Mouse (Mus musculus) heart, adult 2 months (tissue): ENCODE measurements around the gene Fgfbp3. TPM values are rescaled to one million over a fixed set of nuclear protein-coding genes. Genes with fewer than 3 reads are reported as not detected.

Source experiments
- DNase-seq, 2 experiments: peaks; one replicate each; pipeline ENCODE4 v3.0.0; 2021
- H3K27ac ChIP-seq: fragments of 200-600 bp; 2 replicates; pipeline ENCODE4 v1.8.1; 2022
- H3K27me3 ChIP-seq: fragments of 200-500 bp; 2 replicates; pipeline ENCODE4 v1.6.1; 2012; ENCODE audit warnings: mild to moderate bottlenecking, low read length, inconsistent platforms, mixed read lengths; ENCODE audit not compliant: control insufficient read depth, insufficient read depth
- H3K36me3 ChIP-seq: fragments of 200-500 bp; 2 replicates; pipeline ENCODE4 v1.6.1; 2012; ENCODE audit warnings: low read length, inconsistent platforms; ENCODE audit not compliant: control insufficient read depth, insufficient read depth
- H3K4me1 ChIP-seq: fragments of 200-500 bp; 2 replicates; pipeline ENCODE4 v1.6.1; 2011; ENCODE audit warnings: low read length; ENCODE audit not compliant: control insufficient read depth, insufficient read depth
- H3K4me3 ChIP-seq: fragments of 200-600 bp; 2 replicates; pipeline ENCODE4 v1.8.1; 2022
- H3K79me2 ChIP-seq: fragments of 200-500 bp; replicated peaks from 2 replicates; pipeline ENCODE4 v1.6.1; 2012; ENCODE audit warnings: mild to moderate bottlenecking, inconsistent platforms, low read length, moderate library complexity, mixed read lengths; ENCODE audit not compliant: control insufficient read depth, insufficient read depth
- H3K9ac ChIP-seq: fragments of 200-500 bp; 2 replicates; pipeline ENCODE4 v1.6.1; 2012; ENCODE audit warnings: low read depth, mild to moderate bottlenecking, control low read depth, inconsistent platforms, low read length, mixed read lengths
- CTCF ChIP-seq: fragments of 200-600 bp; IDR thresholded peaks from 2 replicates; pipeline ENCODE4 v1.8.1; 2022; ENCODE audit warnings: antibody characterized with exemption, mild to moderate bottlenecking, moderate library complexity
- EP300 ChIP-seq: fragments of 200-500 bp; IDR thresholded peaks from 2 replicates; pipeline ENCODE4 v1.6.1; 2011; ENCODE audit warnings: low read depth, low read length, control low read depth; ENCODE audit not compliant: insufficient read depth
- POLR2A ChIP-seq: fragments of 200-500 bp; IDR thresholded peaks from 2 replicates; pipeline ENCODE4 v1.6.1; 2011; ENCODE audit warnings: mild to moderate bottlenecking, low read depth, low read length, control low read depth; ENCODE audit not compliant: insufficient read depth
- whole genome bisulfite sequencing: fragments of 180-500 bp; shearing (Covaris S2); methylation state at CpG from one replicate; pipeline ENCODE4 v1.1.7; 2018; 5-methylcytosine and 5-hydroxymethylcytosine counted together
- intact Hi-C: fragments of 180-260 bp; cut with DNase I; formaldehyde crosslinking; loops from one replicate; pipeline ENCODE4 v1.15.1; 2025
- polyA plus RNA-seq: library from polyadenylated mRNA; depleted of rRNA; stranded (reverse); fragments of >200 nt; gene quantifications from 2 replicates; pipeline ENCODE4 v1.2.3, GENCODE M21; 2012
- total RNA-seq, 2 experiments: library from RNA; stranded (reverse); gene quantifications; 2 replicates each; pipeline ENCODE4 v1.2.3; 2021

Fgfbp3 gene
- total and polyA plus RNA-seq, 3 experiments = 1.3 to 3.1 (median 1.7) TPM

- DNase-seq = no peak
- no peak overlapping the region for H3K27ac ChIP-seq
- H3K36me3 ChIP-seq = no peaks in the 10 kb centered on the region; the same call in 1 of the 2 replicates
- H3K4me3 ChIP-seq = no peak overlapping the region
- TF ChIP-seq POLR2A (no peak), EP300 (no peak)
- intact Hi-C loops = no loop called here
- peaks cover 9% of the 10 kb centered on the region; the same call in 1 of the 2 replicates for H3K79me2 ChIP-seq
- peaks cover 2% of the 10 kb centered on the region for H3K4me1 ChIP-seq
- H3K9ac ChIP-seq = no peak overlapping the region
- no peaks in the 10 kb centered on the region for H3K27me3 ChIP-seq
These were observed 18.6 kb upstream of the Fgfbp3 start for GRCm38 (mm10) chr19:36938008-36938407.

- DNase-seq = no peak
- H3K27me3 ChIP-seq = no peaks in the 10 kb centered on the region
- WGBS = 86% methylated on average over 4 of the region's 4 CpGs
- peaks cover 9% of the 10 kb centered on the region; the same call in 1 of the 2 replicates for H3K79me2 ChIP-seq
- H3K27ac ChIP-seq = no peak overlapping the region
- TF ChIP-seq EP300 (no peak), CTCF (no peak), POLR2A (no peak)
- H3K4me3 ChIP-seq = no peak overlapping the region
- H3K9ac ChIP-seq = no peak overlapping the region
- no peaks in the 10 kb centered on the region; the same call in 1 of the 2 replicates for H3K36me3 ChIP-seq
- intact Hi-C loops = no loop called here
- peaks cover 2% of the 10 kb centered on the region for H3K4me1 ChIP-seq
These were observed 16.9 kb upstream of the Fgfbp3 start for GRCm38 (mm10) chr19:36936285-36936684.

- no peaks in the 10 kb centered on the region; the same call in 1 of the 2 replicates for H3K4me1 ChIP-seq
- no peak for DNase-seq
- H3K4me3 ChIP-seq = no peak overlapping the region
- 56% methylated on average over 2 of the region's 2 CpGs for WGBS
- H3K79me2 ChIP-seq = peaks cover 6% of the 10 kb centered on the region; the same call in 1 of the 2 replicates
- H3K9ac ChIP-seq = no peak overlapping the region
- peaks cover under 1% of the 10 kb centered on the region for H3K36me3 ChIP-seq
- no peak overlapping the region for H3K27ac ChIP-seq
- H3K27me3 ChIP-seq = no peaks in the 10 kb centered on the region
- intact Hi-C loops = no loop called here
- TF ChIP-seq EP300 (no peak), POLR2A (no peak), CTCF (no peak)
These were observed 13.2 kb upstream of the Fgfbp3 start for GRCm38 (mm10) chr19:36932613-36933012.

- DNase-seq = no peak
- no peaks in the 10 kb centered on the region; the same call in 1 of the 2 replicates for H3K4me1 ChIP-seq
- no peak overlapping the region for H3K27ac ChIP-seq
- peaks cover 4% of the 10 kb centered on the region for H3K36me3 ChIP-seq
- TF ChIP-seq POLR2A (no peak), CTCF (no peak), EP300 (no peak)
- H3K9ac ChIP-seq = no peak overlapping the region
- no peaks in the 10 kb centered on the region for H3K27me3 ChIP-seq
- H3K4me3 ChIP-seq = no peak overlapping the region
- peaks cover 6% of the 10 kb centered on the region; the same call in 1 of the 2 replicates for H3K79me2 ChIP-seq
- intact Hi-C loops = no loop called here
These were observed 12.7 kb upstream of the Fgfbp3 start for GRCm38 (mm10) chr19:36932097-36932496.

- TF ChIP-seq CTCF (no peak), EP300 (no peak), POLR2A (no peak)
- H3K27ac ChIP-seq = no peak overlapping the region
- H3K36me3 ChIP-seq = peaks cover 8% of the 10 kb centered on the region
- H3K4me3 ChIP-seq = no peak overlapping the region
- intact Hi-C loops = loop anchor here (5.0 to 10.0 kb wide), 2 partner anchors 93 to 325 kb away; no protein-coding TSS in a partner anchor
- DNase-seq = no peak
- no peaks in the 10 kb centered on the region for H3K27me3 ChIP-seq
- H3K4me1 ChIP-seq = peaks cover 2% of the 10 kb centered on the region
- peaks cover 3% of the 10 kb centered on the region; the same call in 1 of the 2 replicates for H3K79me2 ChIP-seq
- no peak overlapping the region for H3K9ac ChIP-seq
These were observed 10.4 kb upstream of the Fgfbp3 start for GRCm38 (mm10) chr19:36929816-36930215.

- TF ChIP-seq EP300 = no peak
- TF ChIP-seq POLR2A = no peak
- TF ChIP-seq CTCF = no peak
- Histone ChIP-seq H3K36me3 (peaks cover 8% of the 10 kb centered on the region), H3K4me1 (peaks cover 2% of the 10 kb centered on the region), H3K27ac (no peak overlapping the region; the same call in 1 of the 2 replicates), H3K9ac (no peak overlapping the region), H3K27me3 (no peaks in the 10 kb centered on the region), H3K79me2 (peaks cover 1% of the 10 kb centered on the region; the same call in 1 of the 2 replicates), H3K4me3 (no peak overlapping the region)
- DNase-seq = no peak
- intact Hi-C loops = loop anchor here (5.0 to 10.0 kb wide), 2 partner anchors 91 to 323 kb away; no protein-coding TSS in a partner anchor
- WGBS = 70% methylated on average over 6 of the region's 6 CpGs
These were observed 8.5 kb upstream of the Fgfbp3 start for GRCm38 (mm10) chr19:36927800-36928361.
